Mouse (Mus musculus) E14TG2a.4 (cell line): ENCODE data around the gene Slc39a8.

Experiments used
- CTCF ChIP-seq: conservative IDR thresholded peaks from 2 replicates; pipeline ENCODE4 v1.5.1; 2014; ENCODE audit warnings: low read length
- POU5F1 ChIP-seq: IDR thresholded peaks from 2 replicates; pipeline ENCODE4 v1.6.1; 2014; ENCODE audit warnings: low read length, borderline replicate concordance

- TF ChIP-seq CTCF (no peak), POU5F1 (no peak)
Observed at GRCm38 (mm10) chr3:135798665-135799064, 26.4 kb upstream of the Slc39a8 start.
